Mouse (Mus musculus) ES-CJ7 (cell line): ENCODE data around the gene Mocs3.
A peak's percentile ranks its signal among the peaks of the same experiment; 100 is the strongest.

Experiments used
- DNase-seq: peaks from one replicate; pipeline ENCODE4 v3.0.0; 2011; ENCODE audit warnings: low read depth, low spot score

Gene Mocs3

DNA sequence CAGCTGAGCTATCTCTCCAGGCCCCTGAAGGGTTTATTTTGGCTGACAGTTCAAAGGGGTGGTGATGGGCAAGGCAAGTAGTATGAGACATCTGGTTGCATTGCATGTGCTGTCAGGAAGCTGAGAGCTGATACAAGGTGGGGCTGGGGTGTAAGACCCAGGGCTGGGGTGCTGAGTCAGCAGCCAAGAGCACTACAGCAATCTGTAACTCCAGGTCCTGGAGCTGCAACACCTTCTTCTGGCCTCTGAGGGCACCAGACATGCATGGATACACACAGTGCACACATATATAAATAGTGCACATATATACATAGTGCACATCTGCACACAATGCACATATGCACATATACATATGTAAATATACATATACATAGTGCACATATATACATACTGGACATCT, 12.4 kb downstream of the Mocs3 start:
- DNase-seq, result no peak

DNA sequence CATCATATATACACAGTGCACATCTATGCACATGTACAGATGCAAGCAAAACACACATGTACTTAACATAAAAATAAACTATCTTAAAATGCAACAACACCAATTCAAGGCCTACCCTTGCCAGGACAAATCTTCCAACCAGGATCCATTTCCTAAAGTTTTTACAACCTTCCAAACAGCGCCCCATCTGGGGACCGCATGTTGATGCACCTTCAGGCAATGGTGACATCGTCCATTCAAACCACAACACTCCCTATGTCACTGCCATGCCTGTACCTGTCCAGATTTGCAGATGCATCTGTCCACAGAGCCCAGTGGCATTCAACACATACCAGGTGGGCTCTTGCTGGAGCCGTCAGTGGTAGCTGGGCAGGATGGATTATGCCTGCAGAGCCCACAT, 12.9 kb downstream of the Mocs3 start:
- DNase-seq, result no peak

DNA sequence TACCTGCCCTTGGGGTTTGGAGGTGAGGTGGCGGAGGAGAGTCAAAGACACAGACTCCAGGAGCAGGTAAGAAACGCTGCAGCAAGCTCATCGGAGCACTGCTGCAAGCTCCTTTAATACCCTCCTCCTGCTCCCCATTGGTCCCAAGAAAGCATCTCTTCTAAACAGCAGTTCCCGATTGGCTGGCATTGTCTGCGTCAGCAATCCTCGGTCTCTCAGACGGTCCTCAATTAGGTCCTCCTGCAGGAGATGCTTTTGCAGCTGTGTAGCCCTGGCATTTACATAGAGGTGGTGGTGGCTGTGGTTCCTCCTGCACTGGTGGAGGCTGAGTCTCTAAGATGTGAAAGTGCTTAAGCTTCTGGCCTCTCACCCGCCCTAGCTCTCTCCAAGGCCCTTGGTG, 15.1 kb downstream of the Mocs3 start:
- DNase-seq, result peak; percentile 48

DNA sequence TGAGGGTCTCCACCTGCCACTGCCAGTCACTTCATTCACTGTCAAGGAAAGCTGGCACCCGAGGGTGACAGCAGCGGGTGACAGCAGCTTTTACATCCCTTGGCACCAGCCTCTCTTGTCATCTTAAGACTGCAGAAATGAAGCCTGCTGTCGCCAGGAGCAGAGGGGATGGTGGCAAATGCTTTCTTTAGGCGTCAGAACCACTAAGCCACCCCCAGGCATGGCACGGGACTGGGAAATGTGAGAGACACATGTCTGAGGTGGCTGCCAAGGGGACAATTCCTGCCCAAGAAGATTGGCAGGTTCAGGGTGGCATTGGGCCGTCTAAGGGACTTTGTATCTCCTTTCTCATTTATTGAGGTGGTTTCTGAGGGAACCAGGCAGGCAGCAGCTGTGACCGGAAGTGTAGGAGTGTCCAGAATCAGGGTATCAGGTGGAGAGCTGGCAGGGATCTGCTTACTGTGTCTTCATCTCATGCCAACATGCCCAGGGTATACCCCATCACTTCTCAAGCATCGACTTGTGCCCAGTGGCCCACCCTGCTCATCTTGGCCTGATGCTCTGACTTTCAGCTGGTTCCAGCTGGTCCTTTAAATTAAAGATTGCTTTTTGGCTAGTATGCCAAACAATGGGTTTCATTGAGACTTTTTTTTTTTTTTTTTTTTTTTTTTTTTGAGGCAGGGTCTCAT, 17.9 kb downstream of the Mocs3 start:
- DNase-seq, result no peak

DNA sequence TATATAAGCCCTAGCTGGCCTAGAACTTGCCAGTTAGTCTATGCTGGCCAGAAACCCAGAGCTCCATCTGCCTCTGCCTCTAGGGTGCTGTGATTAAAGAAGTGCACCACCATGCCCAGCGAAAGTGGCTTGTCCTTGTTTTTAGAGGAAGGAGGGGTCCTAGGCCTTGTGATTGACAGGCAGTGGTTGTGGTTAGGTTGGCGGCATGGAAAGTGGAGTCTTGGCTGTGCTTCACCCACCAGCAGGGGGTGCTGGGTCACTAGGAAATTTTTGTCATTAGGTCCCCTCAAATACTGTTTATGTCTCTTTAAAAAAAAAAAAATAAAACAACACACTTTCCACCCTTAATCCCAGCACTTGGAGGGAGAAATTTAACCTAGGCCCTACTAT, 18.4 kb downstream of the Mocs3 start:
- DNase-seq, result peak; percentile 81

DNA sequence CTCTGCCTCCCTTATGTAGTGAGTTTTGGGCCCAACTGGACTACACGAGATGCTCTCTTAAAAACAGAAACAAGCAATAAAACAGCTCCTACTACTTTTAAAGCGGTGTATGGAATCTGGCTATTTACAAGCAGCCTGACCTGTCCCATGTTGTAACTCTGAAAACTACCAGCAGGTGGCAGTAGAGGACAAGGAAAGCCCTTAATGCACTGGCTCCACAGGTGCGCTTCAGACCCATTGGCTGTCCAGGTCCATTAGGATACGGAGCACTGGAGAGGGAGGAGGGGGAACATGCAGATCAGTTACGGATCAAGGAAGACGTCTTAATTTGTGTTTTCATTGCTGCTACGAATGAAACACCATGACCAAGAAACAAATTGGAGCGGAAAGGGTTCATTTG, 19.8 kb downstream of the Mocs3 start:
- DNase-seq, result peak; percentile 93

DNA sequence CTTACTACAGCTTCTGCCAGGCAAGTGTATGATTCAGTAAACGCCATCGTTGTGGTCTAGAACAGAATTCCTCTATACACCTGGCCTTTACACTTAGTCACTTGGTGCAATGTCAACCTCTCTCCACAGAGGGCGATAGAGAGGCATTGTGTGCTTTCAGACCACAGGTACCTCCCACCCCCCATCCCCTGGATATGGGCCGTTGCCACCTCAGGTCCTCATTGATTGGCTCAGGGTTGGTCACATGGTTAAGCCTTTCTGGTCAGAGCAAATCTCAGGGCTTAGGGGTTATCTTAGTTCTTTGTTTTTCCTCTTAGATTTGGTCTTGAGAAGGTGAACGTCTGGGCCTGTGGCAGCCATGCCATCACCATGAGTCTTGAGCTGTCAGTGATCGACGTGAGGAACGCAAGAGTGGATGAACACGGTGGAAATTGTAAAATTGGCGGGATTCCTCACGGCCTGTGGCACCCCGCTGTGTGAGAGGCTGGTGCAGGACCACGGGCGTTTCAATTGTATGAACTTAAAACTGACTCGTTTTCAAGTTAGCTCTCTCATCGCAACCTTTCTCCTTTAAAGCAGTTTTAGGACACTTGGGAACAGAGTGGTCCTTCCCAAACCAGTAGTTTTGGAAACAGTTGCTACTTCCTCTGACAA, 22.3 kb downstream of the Mocs3 start:
- DNase-seq, result peak; percentile 98

DNA sequence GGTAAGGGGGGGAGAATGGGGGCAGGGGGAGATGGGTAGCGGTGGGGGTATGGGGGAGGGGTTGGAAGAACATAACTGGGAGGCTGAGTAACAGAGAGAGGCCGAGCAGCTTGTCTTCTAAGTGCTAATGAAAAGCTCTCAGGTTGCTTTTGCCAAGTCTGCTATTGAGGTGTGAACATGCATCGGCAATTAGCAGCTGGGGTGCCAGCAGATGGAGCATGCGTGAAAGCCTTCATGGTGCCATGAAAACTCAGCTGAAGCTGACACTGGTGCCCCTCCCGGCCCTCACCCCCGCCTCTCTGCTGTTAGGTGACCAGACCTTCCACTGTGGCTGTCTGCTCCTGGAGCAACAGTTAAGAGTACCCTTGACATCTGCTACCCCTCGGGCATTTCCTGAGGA, 23.4 kb downstream of the Mocs3 start:
- DNase-seq, result no peak

DNA sequence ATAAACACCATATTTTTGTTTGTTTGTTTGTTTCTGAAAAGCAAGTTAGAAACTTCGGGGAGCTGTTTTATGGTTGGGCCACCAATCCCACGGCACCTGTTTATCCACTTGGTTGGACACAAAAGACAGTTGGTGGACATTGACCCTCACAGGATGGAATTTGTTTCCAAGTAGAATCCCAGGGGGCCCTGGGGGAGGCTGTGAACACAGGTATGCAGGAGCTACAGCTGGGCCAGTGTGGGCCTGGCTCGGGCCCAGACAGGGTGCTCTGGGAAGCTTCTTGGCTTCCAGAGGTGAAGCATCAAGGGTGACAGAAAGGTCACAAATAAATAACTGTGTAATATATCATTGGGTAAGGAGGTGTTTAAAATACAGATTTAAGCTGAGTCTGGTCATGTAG, 26.1 kb downstream of the Mocs3 start:
- DNase-seq, result no peak

DNA sequence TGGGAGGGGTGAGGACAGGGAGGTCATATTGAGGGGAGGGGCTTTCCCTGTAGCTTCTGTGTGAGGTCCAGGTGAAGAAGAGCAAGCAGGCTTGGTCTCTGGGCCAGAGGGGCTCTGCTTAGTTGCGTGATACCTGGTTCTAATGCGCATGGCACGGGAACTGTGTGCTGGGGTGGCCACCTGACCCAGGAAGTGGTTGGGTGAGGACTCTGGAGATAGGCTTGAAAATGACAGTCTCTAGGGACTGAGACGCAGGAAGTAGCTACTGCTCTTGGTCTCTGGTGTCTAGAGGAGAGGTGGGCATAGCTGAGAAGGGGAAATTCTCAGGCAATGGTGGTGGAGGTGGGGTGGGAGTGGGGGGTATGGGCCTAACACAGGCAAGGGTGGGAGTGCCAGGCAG, 26.8 kb downstream of the Mocs3 start:
- DNase-seq, result no peak

DNA sequence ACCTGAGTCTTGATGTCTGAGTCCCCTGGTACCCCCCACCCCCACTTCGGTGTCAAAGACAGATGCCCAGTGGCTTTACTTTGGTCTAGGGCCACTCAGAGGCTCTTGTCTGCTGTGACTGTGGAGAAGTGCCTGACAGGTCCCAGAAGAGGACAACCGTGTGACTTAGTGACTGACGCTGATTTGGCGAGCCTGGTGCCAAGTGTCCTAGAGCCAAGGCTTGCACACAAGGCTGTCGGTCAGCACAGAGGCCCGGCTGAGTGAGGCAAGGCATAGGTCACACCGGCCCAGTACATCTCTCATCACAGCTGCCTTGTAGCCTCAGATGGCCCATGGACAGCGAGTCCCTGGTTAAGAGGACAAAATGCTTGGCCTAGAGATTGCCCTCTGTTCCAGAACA, 28.6 kb downstream of the Mocs3 start:
- no peak for DNase-seq

DNA sequence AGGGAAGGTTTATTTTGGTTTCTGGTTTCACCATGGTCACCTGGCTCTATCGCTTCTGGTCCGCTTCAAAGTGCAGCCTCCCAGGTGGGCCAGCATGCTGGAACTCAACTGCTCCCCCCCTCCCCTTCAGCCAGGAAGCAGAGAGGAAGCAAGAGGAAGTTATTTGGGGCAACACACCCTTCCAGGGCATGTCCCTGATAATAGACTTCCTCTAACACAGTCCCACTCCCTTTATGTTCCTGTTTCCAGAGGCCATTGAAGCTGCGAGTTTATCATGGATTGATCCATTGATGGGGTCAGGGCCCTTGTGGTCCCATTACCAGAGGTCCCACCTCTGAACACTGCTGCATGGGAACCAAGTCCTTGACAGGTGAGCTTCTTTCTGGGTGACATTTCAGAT, 29.7 kb downstream of the Mocs3 start:
- DNase-seq, result no peak

DNA sequence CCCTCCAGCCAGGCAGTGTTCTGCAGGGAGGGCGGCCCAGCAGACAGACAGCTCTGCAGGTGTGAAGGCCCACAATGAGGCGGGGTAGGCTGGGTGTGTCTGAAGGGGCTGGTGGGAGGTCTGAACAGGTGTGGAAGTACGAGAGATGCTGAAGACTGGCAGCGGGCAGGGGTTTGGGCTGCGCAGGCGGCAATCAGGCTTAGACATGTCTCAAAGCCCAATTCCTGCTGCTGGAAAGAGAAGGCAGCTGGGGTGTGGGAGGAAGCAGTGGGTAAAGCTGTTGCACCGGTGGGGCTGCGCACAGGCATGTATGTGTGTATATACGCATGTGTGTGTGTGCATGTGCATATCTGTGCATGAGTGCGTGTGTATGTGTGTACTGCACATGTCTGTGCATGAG, 30.5 kb downstream of the Mocs3 start:
- DNase-seq, result no peak

DNA sequence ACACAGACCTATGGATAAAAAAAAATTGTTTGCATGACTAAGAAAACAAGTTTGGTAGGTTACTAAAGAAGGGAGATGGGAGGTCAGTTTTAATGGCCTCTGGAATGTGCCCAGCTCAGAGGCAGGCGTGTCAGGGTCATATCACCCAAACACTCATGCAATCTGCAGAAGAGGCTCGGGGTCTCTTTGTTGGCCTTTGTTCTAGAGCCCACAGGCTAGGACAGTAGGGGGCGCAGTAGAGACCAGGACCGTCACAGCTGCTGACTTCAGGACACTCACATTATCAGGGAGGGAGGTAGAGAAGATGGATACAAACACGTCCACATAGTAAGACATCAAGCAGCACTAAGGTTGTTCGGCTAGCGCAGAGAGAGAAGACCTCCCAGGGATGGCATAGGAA, 37.6 kb downstream of the Mocs3 start:
- DNase-seq, result peak; percentile 81

DNA sequence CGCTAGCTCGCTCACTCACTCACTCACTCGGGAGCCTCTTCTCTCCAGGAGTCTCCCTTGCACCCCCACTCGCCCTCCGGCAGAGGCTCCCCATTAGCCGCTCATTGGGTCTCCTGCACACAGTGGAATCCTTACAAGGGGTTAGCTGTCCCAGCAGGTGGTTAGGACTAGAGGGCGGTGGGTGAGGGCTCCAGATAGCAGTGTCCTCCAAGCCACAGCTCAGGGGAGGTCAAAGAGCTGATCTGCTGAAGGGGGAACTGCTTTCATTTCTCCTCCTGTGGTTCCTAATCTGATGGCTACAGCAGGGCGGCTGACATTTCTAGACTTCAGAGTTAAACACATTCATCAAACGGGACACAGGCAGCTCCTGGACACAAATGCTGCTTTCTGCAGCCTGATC, 43.0 kb downstream of the Mocs3 start:
- DNase-seq, result no peak

DNA sequence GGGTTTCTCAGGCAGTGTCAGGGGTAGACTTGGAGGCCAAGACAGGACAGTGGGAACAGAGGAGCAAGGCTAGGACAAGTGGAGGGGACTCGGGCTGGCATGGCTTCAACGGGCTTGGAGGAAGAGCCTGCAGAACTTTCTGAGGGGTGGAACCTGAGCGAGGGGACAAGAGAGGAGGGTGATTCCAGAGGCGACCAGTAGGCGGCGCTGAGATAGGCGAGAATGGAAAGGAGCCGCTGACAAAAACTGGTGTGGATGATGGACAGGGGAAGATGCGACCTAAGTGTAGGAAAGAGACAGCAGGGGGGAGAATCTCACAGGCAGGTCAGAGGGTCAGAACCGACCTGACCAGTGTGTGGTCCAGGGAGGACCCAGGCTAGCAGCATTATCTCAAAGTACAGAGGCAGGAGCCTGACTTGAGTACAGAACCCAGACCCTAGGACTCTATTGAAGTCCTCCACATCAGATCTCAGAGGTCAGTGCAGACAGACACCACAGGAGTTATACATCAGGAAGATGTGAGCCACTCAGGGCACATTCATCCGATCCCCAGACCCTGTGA, 44.0 kb downstream of the Mocs3 start:
- DNase-seq, result peak; percentile 67

DNA sequence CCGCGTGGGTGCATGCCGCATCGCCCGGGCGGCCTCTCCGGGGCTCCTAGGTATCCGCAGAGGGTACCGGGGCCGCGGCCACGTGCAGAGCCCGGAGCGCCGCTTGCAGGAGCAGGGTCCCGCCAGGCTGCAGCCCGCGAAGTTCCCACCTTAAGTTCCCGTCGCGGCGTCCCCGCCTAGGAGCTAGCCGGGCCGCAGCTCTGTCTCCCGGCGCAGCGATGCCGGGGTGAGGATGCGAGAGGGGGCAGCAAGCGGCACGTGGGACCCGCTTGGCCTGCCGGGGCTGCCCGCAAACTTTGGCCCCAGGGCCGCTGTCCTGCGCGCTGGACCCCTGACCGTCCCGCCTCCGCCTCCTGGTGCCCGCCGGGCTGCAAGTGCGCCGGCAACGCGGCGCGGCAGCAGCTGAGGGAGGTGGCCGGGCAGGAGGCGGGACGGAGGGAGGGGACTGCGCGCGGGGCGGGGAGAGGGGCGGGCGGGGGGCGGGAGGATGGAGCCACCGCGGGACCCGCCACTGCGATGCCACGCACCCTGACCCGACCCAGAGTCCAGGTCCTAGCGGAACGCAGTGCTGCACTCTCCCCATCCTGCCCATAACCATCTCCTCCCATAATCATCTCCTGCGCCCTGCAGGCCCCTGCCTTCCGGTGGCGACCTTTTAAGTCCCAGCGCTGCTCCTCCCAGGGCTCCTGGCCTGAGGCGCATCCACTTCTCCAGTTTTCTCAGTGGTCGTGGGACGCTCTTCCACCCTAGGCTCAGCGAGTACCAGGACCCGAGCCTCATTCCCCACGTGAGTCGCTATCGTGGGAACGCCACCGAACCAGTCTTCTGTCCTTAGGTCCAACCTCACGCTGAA, 50.5 kb downstream of the Mocs3 start:
- DNase-seq, result no peak

DNA sequence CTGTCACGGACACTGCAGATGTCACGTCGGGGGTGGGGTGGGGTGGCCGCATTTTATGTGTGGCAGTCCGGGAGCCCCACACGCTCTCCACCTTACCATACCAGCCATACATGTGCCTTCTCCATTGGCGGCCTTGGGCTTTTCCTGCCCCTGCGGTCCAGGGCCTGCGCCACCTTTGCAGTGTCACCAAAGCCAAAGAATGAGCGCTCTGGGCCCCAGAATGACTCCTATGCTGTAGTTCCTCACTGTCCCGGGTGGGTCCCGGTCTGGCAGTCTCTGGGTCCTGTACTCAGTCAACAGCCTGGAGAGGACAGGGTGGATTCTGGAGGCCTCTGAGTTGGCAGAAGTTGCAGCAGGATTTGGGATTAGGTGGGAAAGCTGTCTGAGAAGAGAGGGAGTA, 51.2 kb downstream of the Mocs3 start, which contains the start of gene Kcng1:
Gene Kcng1 (minus strand): TSS at position 155 of the 400 bp plus-strand sequence.
- no peak for DNase-seq
